Mouse (Mus musculus): ENCODE measurements at regions not wholly inside any gene's neighbourhood (a gene's known extent, or its start where the extent isn't known, plus 50 kb on each side); places are given as distances from the start of the nearest gene placed in this dataset.

- Histone ChIP-seq H3K4me2 (ENCODE audit: low read depth, low read length) (no peak overlapping the region), H3K4me3 (ENCODE audit: low read length) (no peak overlapping the region), H3K9me3 (replicated peaks; ENCODE audit: control insufficient read depth, low read length) (no peaks in the 10 kb centered on the region), H3K27me3 (ENCODE audit: control insufficient read depth, insufficient read depth, low read length) (no peaks in the 10 kb centered on the region), H3K9ac (ENCODE audit: low read length) (no peak overlapping the region), H3K27ac (ENCODE audit: low read length) (no peak overlapping the region), H3K36me3 (ENCODE audit: control insufficient read depth, insufficient read depth) (no peaks in the 10 kb centered on the region), H3K4me1 (ENCODE audit: control insufficient read depth, insufficient read depth, low read length) (no peaks in the 10 kb centered on the region)
- WGBS = 71% methylated on average over 5 of the region's 5 CpGs
- no peak for ATAC-seq (replicated peaks; ENCODE audit: extremely low read depth, insufficient read depth, low FRiP score)
Observed at GRCm38 (mm10) chr12:27619616-27620015, 277.2 kb upstream of the Sox11 start.

DNA sequence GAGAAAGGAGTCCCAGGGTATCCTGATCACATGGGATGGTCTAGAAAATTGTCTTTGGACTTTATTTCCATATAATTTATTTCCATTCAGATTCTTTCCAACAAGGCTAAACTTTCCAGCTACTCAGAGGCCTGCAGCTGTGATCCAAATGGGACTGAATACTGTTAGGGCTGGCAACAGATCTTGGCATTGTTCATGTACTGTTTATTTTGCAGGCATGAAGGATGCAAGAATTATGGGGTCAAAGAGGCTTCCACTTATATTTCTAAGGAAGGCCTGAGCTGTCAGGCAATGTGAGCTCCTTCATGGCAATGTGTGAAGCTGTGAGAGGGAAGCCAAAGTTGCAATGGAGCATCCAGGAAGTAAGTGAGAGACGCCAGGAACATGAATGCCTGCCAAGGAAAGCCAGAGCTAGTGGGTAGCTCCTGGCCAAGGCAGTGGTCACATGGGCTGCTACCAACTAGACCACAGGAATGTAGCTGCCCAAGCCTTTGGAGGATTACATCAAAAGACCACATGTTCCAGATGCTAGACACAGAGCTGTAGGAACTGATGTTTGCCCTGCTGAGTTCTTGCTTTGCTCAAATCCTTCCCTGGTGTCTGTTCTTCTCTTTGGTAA, 261.8 kb upstream of the Sox11 start:
- no peaks in the 10 kb centered on the region for H3K27me3 ChIP-seq (ENCODE audit: control insufficient read depth, insufficient read depth, low read length)
- H3K4me2 ChIP-seq (ENCODE audit: low read depth, low read length) = no peak overlapping the region
- H3K9me3 ChIP-seq (replicated peaks; ENCODE audit: control insufficient read depth, low read length) = no peaks in the 10 kb centered on the region
- H3K4me3 ChIP-seq (ENCODE audit: low read length) = no peak overlapping the region
- no peak overlapping the region for H3K9ac ChIP-seq (ENCODE audit: low read length)
- no peak for ATAC-seq (replicated peaks; ENCODE audit: extremely low read depth, insufficient read depth, low FRiP score)
- H3K4me1 ChIP-seq (ENCODE audit: control insufficient read depth, insufficient read depth, low read length) = no peaks in the 10 kb centered on the region
- 41% methylated on average over 1 of the region's 1 CpGs for WGBS
- H3K36me3 ChIP-seq (ENCODE audit: control insufficient read depth, insufficient read depth) = no peaks in the 10 kb centered on the region
- H3K27ac ChIP-seq (ENCODE audit: low read length) = no peak overlapping the region

- ATAC-seq (replicated peaks; ENCODE audit: extremely low read depth, insufficient read depth, low FRiP score) = no peak
- Histone ChIP-seq H3K4me1 (ENCODE audit: control insufficient read depth, insufficient read depth, low read length) (no peaks in the 10 kb centered on the region), H3K27ac (ENCODE audit: low read length) (no peak overlapping the region), H3K4me2 (ENCODE audit: low read depth, low read length) (no peak overlapping the region), H3K27me3 (ENCODE audit: control insufficient read depth, insufficient read depth, low read length) (peaks cover 5% of the 10 kb centered on the region; the same call in 1 of the 2 replicates), H3K9me3 (replicated peaks; ENCODE audit: control insufficient read depth, low read length) (no peaks in the 10 kb centered on the region), H3K36me3 (ENCODE audit: control insufficient read depth, insufficient read depth) (no peaks in the 10 kb centered on the region), H3K4me3 (ENCODE audit: low read length) (no peak overlapping the region), H3K9ac (ENCODE audit: low read length) (no peak overlapping the region)
- WGBS = 16% methylated on average over 8 of the region's 8 CpGs
Observed at GRCm38 (mm10) chr12:27599149-27599548, 256.8 kb upstream of the Sox11 start.

DNA sequence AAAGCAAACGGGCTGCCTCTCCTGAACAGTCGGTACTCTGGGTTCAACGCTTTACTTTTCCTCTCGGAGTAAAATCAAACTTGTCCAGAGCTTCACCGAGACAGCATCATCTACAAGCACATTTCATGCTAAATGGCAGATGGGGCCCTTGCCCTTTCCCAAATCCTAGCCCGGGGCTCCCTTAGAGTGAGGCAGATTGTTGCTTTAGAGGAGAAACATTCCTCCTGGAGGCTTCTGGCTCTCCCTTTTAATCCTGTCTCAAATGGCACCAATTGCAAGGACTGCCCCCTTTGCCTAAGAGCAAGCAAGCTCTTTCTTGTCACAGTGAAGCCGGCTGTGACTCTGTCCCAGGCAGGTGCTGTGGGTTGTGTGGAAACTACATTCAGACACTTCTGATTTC, 255.5 kb upstream of the Sox11 start:
- no peak overlapping the region for H3K9ac ChIP-seq (ENCODE audit: low read length)
- no peaks in the 10 kb centered on the region for H3K9me3 ChIP-seq (replicated peaks; ENCODE audit: control insufficient read depth, low read length)
- H3K27ac ChIP-seq (ENCODE audit: low read length) = no peak overlapping the region
- H3K27me3 ChIP-seq (ENCODE audit: control insufficient read depth, insufficient read depth, low read length) = peaks cover 5% of the 10 kb centered on the region; the same call in 1 of the 2 replicates
- no peaks in the 10 kb centered on the region for H3K4me1 ChIP-seq (ENCODE audit: control insufficient read depth, insufficient read depth, low read length)
- ATAC-seq (replicated peaks; ENCODE audit: extremely low read depth, insufficient read depth, low FRiP score) = no peak
- no peak overlapping the region for H3K4me3 ChIP-seq (ENCODE audit: low read length)
- WGBS = 76% methylated on average over 7 of the region's 7 CpGs
- H3K4me2 ChIP-seq (ENCODE audit: low read depth, low read length) = no peak overlapping the region
- no peaks in the 10 kb centered on the region for H3K36me3 ChIP-seq (ENCODE audit: control insufficient read depth, insufficient read depth)

GRCm38 (mm10) chr12:27597322-27597721, 254.9 kb upstream of the Sox11 start:
- ATAC-seq (replicated peaks; ENCODE audit: extremely low read depth, insufficient read depth, low FRiP score) = no peak
- Histone ChIP-seq H3K9me3 (replicated peaks; ENCODE audit: control insufficient read depth, low read length) (no peaks in the 10 kb centered on the region), H3K36me3 (ENCODE audit: control insufficient read depth, insufficient read depth) (no peaks in the 10 kb centered on the region), H3K9ac (ENCODE audit: low read length) (no peak overlapping the region), H3K27ac (ENCODE audit: low read length) (no peak overlapping the region), H3K4me3 (ENCODE audit: low read length) (no peak overlapping the region), H3K4me2 (ENCODE audit: low read depth, low read length) (no peak overlapping the region), H3K4me1 (ENCODE audit: control insufficient read depth, insufficient read depth, low read length) (no peaks in the 10 kb centered on the region), H3K27me3 (ENCODE audit: control insufficient read depth, insufficient read depth, low read length) (peaks cover 5% of the 10 kb centered on the region; the same call in 1 of the 2 replicates)
- 68% methylated on average over 3 of the region's 3 CpGs for WGBS

GRCm38 (mm10) chr12:27595576-27595975, 253.2 kb upstream of the Sox11 start:
- Histone ChIP-seq H3K4me1 (ENCODE audit: control insufficient read depth, insufficient read depth, low read length) (no peaks in the 10 kb centered on the region), H3K9me3 (replicated peaks; ENCODE audit: control insufficient read depth, low read length) (no peaks in the 10 kb centered on the region), H3K4me3 (ENCODE audit: low read length) (no peak overlapping the region), H3K27me3 (ENCODE audit: control insufficient read depth, insufficient read depth, low read length) (peaks cover 5% of the 10 kb centered on the region; the same call in 1 of the 2 replicates), H3K4me2 (ENCODE audit: low read depth, low read length) (no peak overlapping the region), H3K36me3 (ENCODE audit: control insufficient read depth, insufficient read depth) (no peaks in the 10 kb centered on the region), H3K27ac (ENCODE audit: low read length) (no peak overlapping the region), H3K9ac (ENCODE audit: low read length) (no peak overlapping the region)
- 89% methylated on average over 2 of the region's 2 CpGs for WGBS
- no peak for ATAC-seq (replicated peaks; ENCODE audit: extremely low read depth, insufficient read depth, low FRiP score)

- 41% methylated on average over 1 of the region's 1 CpGs for WGBS
Observed at GRCm38 (mm10) chr12:27593436-27593835, 251.1 kb upstream of the Sox11 start.

DNA sequence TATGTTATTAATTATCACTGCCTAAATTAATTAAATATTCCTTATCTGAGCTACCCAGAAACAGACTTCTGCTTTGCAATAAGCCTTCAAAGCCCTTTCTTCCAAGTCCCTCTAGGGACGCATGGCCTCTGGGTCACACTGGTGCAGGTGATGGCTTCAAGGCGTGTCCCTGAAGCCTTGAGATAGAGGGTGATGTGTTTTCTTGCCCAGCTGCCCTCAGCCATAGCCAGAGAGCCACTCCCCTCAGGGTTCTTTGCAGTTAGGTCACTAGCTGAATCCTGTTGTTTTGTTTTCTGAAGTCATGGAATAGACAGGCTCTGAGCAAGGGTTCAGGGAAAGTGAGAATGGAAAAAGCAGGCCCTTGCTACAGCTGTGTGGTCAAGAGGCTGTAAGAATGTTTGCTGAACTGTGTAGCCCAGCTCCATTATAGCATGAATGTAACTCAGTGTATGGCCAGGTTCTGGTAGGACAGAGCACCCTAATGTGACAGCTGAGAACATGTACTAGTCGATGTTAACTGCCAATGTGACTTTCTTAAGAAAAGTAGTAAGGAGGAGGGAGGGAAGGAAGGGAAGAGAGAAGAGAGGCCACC, 233.8 kb upstream of the Sox11 start:
- Histone ChIP-seq H3K4me1 (ENCODE audit: control insufficient read depth, insufficient read depth, low read length) (no peaks in the 10 kb centered on the region), H3K4me2 (ENCODE audit: low read depth, low read length) (no peak overlapping the region), H3K4me3 (ENCODE audit: low read length) (no peak overlapping the region), H3K27me3 (ENCODE audit: control insufficient read depth, insufficient read depth, low read length) (no peaks in the 10 kb centered on the region), H3K27ac (ENCODE audit: low read length) (no peak overlapping the region), H3K36me3 (ENCODE audit: control insufficient read depth, insufficient read depth) (no peaks in the 10 kb centered on the region), H3K9me3 (replicated peaks; ENCODE audit: control insufficient read depth, low read length) (no peaks in the 10 kb centered on the region), H3K9ac (ENCODE audit: low read length) (no peak overlapping the region)
- WGBS = 75% methylated on average over 3 of the region's 3 CpGs
- no peak for ATAC-seq (replicated peaks; ENCODE audit: extremely low read depth, insufficient read depth, low FRiP score)

More at GRCm38 (mm10) chr12:27593436-27593835, 251.1 kb upstream of the Sox11 start:
- H3K36me3 ChIP-seq (ENCODE audit: control insufficient read depth, insufficient read depth) = no peaks in the 10 kb centered on the region
- H3K27ac ChIP-seq (ENCODE audit: low read length) = no peak overlapping the region
- no peak for ATAC-seq (replicated peaks; ENCODE audit: extremely low read depth, insufficient read depth, low FRiP score)
- no peak overlapping the region for H3K4me2 ChIP-seq (ENCODE audit: low read depth, low read length)
- peaks cover 5% of the 10 kb centered on the region; the same call in 1 of the 2 replicates for H3K27me3 ChIP-seq (ENCODE audit: control insufficient read depth, insufficient read depth, low read length)
- H3K9ac ChIP-seq (ENCODE audit: low read length) = no peak overlapping the region
- no peaks in the 10 kb centered on the region for H3K4me1 ChIP-seq (ENCODE audit: control insufficient read depth, insufficient read depth, low read length)
- H3K9me3 ChIP-seq (replicated peaks; ENCODE audit: control insufficient read depth, low read length) = no peaks in the 10 kb centered on the region
- H3K4me3 ChIP-seq (ENCODE audit: low read length) = no peak overlapping the region

DNA sequence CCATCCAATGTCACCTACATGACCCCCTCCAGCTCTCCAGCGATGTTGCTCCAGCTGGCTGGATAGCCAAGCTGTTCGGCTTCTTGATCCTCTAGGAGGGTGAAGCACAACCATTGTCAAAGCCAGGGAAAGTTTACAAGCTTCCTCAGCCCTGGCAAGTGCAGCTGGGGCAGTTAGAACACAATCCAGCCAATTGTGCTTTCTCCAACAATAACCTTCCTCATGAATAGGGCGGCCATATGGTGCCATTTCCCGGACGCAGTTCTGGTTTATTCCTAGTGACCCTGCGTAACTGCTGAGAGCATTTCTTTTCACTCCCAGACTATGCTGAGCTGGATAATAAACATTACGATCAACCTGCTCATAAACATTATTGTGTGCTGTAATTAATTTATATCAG, 233.3 kb upstream of the Sox11 start:
- Histone ChIP-seq H3K4me1 (ENCODE audit: control insufficient read depth, insufficient read depth, low read length) (no peaks in the 10 kb centered on the region), H3K4me2 (ENCODE audit: low read depth, low read length) (no peak overlapping the region), H3K9ac (ENCODE audit: low read length) (no peak overlapping the region), H3K27ac (ENCODE audit: low read length) (no peak overlapping the region), H3K9me3 (replicated peaks; ENCODE audit: control insufficient read depth, low read length) (no peaks in the 10 kb centered on the region), H3K27me3 (ENCODE audit: control insufficient read depth, insufficient read depth, low read length) (no peaks in the 10 kb centered on the region), H3K36me3 (ENCODE audit: control insufficient read depth, insufficient read depth) (no peaks in the 10 kb centered on the region), H3K4me3 (ENCODE audit: low read length) (no peak overlapping the region)
- 83% methylated on average over 7 of the region's 7 CpGs for WGBS
- no peak for ATAC-seq (replicated peaks; ENCODE audit: extremely low read depth, insufficient read depth, low FRiP score)

Measured in heart, embryonic 16.5 days (tissue).